Mouse (Mus musculus) CD4-positive, CD25-positive, alpha-beta regulatory T cell, adult 4 months (primary cell): Measurements from ENCODE around the gene Hsp90aa1. TPM values are rescaled to one million over a fixed set of nuclear protein-coding genes. Genes with fewer than 3 reads are reported as not detected.

Source experiments
- polyA plus RNA-seq, 2 experiments: library from polyadenylated mRNA; unstranded; fragments of 100-300 nt; shearing (Covaris generic); gene quantifications; one replicate each; pipeline ENCODE4 v1.2.1; 2017

Gene Hsp90aa1
- polyA plus RNA-seq, 2 experiments from 2014 or later = 140 to 181 TPM

Other genes starting within 250 kb of the Hsp90aa1 start
- 10 to 100 TPM; 39.7 to 41.0 TPM for gene Dync1h1, start 101.3 kb downstream of the Hsp90aa1 start, polyA plus RNA-seq
- gene 1700001K19Rik, start 20.1 kb downstream of the Hsp90aa1 start, polyA plus RNA-seq = under 1 TPM in 1 of 2 experiments, not detected in 1; 0.70 TPM
- gene Wdr20, start 35.2 kb upstream of the Hsp90aa1 start, polyA plus RNA-seq = 10 to 100 TPM; 30.2 to 34.0 TPM
- gene Mok, start 138.2 kb upstream of the Hsp90aa1 start, polyA plus RNA-seq = under 1 TPM; 0.24 to 0.63 TPM
- 1 to 10 TPM; 2.4 to 2.8 TPM for gene Zfp839, start 147.5 kb upstream of the Hsp90aa1 start, polyA plus RNA-seq
- 10 to 100 TPM; 37.3 to 44.2 TPM for gene Cinp, start 186.4 kb upstream of the Hsp90aa1 start, polyA plus RNA-seq
- 1 to 10 TPM; 1.3 to 1.6 TPM for gene Tecpr2, start 186.5 kb upstream of the Hsp90aa1 start, polyA plus RNA-seq